Mouse (Mus musculus): ENCODE measurements around the gene Cbfa2t3.

The Cbfa2t3 gene

DNA sequence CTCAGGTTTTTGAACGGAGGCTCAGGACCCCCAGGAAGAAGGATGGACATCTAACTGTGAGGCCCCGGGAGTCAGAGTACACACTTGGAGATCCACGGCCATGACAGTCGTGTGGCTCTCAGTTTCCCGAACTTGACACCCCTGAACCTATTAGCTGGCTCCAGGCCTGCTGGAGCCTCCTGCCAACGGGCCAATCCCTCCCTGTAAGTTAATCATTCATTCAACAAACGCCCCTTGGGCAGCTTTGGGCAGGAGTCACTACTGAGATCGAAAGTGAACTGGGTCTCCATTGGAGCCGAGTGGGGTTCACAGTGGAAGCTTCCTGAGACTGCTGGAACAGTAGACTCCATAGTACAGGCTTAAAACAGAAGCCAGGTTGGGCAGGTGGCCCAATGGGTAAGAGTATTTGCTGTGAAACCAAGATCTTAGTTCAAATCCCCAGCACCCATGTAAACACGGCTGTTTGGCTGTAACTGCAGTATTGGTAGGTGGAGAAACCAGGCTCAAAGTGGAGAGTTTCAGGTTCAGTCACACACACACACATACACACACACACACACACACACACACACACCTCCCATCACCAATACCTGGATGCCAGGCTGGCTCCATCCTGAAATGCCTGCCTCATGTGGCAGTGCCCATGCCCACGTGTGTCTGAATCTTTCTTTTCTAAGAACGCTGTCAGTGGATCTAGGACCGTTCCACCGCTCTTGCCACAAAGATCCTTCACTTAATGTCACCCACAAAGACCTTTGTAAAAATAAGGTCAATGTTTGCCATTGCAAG is 20.0 kb upstream of the Cbfa2t3 start:
- no peak for DNase-seq (ENCODE audit: low spot score)

DNA sequence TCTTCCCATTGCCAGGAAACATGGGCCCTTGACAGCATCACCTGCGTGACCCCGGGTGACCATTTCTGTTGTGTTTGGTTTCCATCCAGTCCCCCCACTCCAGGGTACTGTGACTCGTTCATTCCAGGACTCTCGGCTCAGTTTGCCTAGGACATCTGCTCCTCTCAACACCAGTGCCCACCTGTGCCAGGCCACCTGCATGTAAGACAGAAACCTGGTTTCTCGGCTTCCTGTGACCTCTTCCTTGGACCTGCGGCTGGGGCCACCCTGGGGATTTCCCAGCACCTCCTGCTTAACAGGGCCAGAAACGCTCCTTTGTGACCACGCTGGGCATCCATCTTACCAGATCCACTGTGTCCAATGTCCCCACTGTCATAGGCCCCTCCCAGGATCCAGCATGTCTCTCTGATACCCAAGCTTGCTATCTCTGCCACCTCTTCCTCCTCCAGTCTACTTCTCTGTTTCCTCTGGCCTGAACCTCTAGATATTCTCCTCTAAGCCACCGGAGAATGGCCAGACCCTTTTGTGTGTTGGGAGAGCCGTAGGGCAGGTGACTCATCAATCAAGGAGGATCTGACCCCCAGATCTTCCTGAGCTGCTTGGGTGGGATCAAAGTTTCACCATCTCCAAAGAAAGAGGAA is 19.1 kb upstream of the Cbfa2t3 start:
- no peak for DNase-seq (ENCODE audit: low spot score)

DNA sequence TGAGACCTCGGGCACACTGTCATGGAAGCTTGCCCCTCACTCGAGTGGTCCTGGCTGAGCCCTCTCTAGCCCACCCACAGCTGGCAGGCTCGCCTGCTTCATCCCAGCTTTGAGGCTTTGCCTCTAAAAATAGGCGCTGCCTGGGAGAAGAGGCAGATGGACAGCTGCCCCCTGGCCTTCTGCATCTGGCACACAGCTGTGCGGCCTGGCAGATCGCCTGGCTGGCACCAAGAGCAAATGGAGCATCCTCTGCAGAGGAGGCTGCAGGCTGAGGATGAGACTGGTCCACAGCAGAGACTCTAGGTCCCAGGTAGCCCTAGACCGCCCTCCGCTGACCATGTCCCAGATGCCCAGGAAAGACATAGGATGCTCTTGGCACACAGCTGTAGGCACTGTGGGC is 17.7 kb upstream of the Cbfa2t3 start:
- DNase-seq (ENCODE audit: low spot score), result no peak

DNA sequence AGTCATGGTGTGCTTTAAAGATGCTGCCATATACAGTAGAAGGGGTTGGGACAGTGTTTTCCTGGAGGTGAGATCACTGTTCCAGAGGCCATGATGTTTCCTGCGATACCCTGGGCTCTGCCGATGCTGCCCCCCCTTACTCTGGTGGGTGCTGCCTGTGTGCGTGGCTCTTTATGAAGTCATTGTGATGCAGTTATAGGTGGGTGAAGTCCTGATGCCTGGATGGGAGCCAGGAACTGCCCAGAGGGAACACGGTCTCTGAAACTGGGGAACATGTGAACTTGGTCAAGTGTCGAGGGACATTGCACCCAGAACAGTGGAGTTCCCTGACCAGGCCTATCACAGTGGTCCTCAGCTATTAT is 14.2 kb upstream of the Cbfa2t3 start:
- DNase-seq (ENCODE audit: low spot score), result no peak

DNA sequence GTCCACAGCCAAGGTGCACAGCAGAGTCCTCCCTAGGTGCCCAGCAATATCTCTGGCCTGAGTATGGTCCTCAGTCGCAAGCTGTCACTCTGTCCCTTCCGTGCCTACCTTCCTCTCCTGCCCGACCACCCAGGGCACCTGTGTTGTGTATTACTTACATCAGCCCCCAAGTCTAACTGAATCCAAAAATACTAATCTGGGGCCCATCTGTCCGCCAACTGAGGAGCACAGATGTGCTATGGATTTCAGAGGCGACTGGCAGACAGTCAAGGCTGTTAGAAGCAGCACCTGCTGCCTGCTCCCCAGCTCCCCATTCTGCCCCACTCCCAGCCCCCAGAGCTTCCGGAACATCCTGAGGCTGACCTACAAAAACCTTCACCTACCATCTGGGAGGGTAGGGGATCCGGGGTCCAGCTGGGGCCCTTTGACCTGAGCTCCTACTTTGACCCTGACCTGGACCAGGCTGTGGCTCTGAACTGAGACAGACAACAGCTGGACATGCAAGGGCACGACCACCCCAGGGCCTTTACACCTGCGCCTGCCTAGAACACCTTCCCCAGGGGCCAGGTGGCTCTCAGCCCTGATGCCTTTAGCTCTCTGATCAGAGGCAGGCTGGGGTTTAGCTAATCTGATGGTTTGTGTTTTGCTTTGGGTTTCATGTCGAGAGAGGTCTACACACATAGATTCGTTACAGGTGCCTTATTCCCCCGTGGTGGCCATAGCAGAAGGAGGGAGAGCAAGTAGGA is 13.7 kb upstream of the Cbfa2t3 start:
- DNase-seq (ENCODE audit: low spot score), result no peak

DNA sequence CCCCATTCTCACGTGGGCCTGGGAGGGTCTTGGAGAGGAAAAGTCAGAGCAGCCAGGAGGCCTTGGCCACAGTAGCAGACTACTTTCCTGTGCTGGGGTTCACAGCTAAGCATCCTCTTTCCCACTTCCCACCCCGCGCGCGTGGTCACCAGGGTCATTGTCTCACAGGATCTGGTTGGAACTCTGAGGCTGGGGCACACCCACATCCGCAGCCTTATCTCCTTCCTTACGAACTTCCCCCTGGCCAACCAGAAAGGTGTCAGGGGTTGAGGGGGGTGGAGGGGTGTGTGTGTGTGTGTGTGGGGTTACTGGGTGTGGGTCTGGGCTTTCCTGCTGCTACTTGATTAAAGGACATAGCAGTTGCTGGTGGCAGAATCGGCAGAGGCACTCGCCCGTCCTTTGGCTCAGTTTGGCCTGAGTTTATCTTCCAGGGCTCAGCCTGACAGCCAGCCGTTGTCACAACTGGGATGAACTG is 13.0 kb upstream of the Cbfa2t3 start:
- no peak for DNase-seq (ENCODE audit: low spot score)

DNA sequence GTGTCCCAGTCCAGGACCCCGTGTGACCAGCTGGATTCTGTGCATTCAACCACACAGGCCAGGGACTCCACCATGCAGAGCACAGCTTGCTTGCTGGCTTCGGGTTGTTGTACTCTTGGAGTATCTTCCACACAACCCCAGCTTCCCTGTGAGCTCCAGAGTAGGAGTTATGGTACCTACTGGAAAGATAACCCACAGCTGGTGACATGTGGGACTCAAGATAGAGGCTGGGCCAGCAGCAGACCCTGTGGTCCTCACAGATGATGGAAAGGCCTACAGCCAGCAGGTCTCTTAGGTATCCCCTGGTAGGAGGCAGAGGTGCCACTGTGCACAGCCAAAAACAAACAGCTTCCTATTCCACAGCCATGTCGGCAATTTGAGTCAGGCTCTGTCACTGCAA is 12.6 kb upstream of the Cbfa2t3 start:
- no peak for DNase-seq (ENCODE audit: low spot score)

DNA sequence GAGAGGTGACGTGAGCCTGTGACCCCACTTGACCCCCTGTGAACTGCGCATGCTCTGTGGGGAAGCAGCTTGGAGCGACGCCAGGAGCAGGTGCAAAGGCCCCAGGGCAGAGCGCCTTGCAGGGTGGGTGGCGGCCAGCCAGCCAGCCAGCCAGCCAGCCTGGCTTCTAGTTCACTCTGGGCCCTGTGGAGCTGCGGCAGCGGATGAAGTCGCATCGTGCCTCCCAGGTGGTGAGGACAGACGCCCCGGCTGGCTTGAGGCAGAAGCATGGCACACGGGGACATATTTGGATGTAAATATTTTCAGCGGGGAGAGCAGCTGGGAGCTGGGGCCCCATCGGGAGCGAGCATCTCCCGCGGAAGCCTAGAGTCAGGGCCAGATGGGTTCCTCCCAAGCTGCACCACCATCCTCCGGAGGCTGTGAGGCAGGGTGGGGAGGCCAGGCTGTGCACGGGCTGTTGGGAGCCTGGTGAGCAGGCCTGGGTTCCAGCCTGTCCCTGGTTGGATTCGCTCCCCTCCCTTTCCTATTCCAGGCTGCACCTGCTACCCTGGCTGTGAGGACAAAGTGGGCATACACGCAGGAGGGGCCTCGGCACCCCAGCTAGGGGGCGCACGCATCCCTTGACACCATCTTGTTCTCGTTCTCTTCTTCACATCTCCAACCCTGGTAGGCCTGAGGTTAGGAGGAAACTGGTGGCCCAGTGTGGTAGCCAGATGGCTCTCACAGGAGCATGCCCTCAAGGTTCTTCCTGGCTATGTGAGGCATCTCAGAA is 10.6 kb upstream of the Cbfa2t3 start:
- DNase-seq (ENCODE audit: low spot score), result no peak

DNA sequence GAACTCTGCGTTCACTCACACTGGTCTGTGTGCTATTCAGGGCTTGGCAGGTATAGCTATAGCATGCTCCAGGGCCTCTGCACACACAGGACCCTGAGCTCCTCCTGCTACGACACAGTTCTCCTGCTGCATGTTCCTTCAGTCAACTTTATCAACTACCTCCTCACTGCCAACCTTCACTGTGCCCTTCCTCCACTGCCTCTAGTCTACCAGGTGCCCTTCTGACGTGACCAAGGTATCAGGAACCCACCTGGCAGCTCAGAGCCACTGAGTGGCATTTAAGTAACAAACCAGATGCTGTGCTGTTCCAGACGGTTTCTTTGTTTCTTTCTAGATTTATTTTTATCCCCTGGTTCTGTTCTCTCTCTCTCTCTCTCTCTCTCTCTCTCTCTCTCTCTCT is 8.3 kb upstream of the Cbfa2t3 start:
- no peak for DNase-seq (ENCODE audit: low spot score)

DNA sequence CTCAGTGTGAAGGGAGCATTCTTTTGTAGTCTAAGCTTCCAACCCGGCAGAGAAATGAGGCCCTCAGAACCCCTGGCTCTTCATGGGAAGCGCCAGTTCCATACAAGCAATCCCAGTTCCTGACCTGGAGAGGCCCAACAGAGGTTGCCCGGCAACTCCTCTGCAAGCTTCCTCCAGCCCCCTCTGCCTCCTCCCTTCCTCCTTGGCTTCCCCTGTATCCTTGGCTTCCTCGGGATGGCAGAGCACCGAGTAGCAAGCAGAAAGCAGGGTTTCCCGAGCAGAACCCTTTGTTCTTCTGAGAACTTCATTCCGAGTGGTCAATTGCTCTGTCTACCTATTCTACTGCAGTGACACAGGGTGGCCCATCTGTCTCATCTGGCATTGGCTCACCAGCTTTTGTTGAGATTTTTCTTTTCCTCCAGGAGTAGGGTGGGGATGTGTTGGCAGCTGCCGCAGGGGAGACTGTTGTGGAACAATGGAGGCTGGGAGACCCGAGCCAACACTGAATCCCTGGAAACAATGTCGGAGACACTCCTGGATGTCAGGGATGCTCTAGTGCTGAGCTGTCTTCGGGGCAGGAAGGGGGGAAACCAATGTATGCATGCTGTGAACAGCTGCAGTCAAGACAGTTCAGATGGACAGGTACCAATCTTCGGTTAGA is 7.1 kb upstream of the Cbfa2t3 start:
- no peak for DNase-seq (ENCODE audit: low spot score)

DNA sequence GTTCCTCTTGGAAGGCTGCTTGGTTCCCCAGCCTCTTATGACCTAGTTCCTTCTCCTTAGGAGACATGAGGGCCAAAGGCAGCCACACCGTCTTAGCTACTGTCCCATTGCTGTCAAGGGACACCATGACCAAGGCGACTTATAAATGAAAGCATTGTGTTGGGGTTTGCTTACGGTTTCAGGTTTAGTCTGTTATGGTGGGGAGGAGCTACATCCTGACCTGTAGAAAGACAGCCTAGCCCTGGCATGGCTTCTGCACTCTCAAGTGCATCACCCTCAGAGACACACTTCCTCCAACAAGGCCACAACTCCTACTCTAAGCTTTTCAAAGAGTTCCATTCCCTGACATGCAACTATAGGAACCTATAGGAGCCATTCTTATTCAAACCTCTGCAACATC is 5.7 kb upstream of the Cbfa2t3 start:
- DNase-seq (ENCODE audit: low spot score), result no peak

DNA sequence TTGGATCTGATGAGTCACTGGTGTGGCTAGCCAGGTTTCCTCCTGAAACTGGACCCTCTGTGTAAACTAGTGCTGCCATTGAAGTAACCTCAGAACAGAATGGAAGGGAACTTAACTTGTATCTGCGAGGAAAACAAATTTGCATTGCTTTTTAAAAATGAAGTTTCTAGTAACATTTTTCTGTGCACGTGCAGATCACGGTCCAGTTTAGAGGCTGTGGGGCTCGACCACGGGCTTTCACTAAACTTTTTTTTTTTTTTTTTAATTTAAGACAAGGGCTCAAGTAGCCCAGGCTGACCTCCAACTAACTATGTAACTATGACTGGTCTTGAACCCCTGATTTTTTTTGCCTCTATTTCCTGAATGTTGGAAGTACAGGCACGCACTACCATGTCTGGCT is 4.0 kb upstream of the Cbfa2t3 start:
- DNase-seq (ENCODE audit: low spot score), result no peak

DNA sequence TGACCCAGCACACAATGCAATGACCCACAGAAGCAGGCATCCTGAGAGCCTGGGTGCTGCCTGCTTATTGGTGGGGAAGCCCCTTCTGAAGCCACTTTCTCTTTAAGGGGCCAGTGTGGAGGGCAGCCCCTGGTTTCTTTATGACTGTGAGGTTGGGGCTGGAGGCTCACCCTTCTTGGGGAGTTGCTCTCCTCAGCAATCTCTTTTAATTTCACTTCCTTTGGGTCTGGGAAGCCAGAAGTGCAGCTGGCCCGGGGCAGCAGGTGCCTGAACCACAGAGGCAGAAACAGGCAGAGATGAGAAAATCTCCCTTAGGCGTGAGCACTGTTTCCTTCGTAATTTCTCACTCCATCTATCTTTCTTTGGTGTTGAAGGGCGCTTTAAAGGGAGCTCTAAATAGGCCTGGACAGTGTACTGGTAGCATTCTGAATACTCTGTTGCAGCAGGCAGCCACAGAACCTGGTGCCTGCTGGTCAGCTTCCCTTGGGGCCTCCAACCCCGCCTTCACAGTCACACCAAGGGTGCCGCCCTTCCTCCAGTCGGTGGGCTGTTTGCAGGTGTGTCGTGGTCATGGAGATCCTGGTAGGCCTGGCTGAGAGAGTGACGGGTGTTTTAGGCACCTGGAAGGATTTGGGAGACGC is 3.5 kb upstream of the Cbfa2t3 start:
- DNase-seq (ENCODE audit: low spot score), result no peak

DNA sequence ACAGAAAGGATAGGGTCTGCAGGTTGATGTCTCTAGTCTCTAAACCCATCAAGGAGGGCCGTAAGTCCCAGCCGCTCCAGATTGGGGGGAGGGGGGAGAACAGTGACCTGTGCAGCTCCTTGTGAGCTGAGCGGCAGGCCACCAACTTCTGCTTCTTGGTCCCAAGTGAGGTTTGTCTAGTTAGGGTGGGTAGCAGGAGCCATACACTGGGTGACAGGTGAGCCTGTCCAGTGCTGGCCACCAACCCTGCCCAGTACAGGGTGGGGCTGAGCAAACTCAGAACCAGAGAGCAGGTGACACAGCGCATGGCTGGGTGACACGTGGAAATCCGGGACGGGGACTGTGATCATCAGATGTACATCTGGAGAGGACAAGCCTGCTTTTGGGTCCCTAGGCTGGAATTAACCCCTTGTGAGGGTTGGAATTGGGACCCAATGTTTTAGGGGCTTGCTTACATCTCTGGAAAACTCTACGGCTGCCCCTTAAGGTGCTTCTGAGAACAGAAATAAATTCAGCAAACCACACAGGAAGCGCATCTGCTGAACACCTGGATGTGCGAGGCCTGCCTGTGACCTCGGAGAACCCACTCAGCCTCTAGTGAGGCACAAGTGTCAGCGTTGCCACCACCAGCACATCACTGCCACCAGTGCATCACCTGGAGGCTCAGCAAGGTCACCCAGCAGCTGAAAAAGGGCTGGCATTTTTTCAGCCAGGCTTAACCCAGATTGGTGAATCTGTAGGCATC is 2.7 kb upstream of the Cbfa2t3 start:
- DNase-seq (ENCODE audit: low spot score), result no peak

DNA sequence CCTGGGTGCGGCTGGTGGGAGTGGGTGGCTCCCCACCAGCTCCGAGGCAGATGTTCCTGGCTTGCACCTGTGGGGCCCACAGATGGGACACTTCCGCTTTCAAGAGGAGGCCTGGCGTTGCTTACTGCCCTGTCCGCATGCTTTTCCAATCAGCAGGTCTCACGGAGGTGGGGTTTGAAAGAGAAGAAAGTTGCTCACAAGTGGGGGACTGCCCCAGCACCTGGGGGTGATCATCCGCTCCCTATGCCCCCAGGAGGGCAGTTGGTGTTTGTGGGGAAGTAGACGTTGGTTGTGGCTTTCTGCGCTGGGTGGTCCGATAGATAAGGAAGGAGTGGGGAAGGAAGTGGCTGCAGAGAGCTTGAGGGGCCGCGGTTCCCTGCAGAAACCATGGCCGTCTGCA is 1.7 kb upstream of the Cbfa2t3 start:
- DNase-seq (ENCODE audit: low spot score), result no peak

DNA sequence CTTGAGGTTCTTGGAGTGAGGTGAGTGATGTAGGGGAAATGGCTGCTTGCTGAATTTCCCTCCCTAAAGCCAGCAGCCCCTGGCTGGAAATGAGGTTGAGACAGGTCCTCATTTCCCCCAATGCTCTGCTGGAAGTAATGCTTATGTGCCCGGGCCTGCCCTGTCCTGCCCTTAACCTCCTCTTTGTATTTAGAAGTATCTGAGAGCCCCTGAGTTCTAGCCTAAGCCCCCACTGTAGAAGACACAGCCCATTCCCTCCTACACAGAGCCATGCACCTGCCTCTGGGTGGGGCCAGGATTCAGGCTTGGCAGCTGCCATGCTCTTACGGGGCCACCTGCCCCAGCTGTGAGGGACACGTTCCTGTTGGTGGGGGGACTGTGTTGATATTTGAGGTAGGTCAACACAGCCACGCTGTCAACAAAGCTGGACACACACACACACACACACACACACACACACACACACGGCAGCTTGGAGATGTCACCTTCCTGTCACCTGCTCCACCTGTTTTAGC is 598 bp downstream of the Cbfa2t3 start:
- no peak for DNase-seq (ENCODE audit: low spot score)

DNA sequence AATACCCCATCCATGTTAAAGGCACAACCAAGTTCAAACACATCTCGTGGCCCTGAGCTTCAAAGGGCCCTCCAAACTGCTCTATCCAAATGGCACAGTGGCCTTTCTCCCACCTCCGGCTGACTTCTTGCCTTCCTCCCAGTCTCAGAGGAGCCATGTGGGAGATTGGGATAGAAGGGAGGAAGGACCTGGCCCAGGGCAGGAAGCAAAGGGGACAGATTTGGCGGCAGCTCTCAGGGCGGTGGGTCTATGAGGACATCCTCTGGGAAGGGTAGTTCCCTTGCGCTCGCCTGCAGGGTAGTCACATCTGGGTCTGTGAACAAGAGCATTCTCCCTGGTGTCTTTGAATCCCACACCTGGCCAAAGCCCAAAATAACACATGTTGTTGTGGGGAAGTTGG is 1.3 kb downstream of the Cbfa2t3 start:
- no peak for DNase-seq (ENCODE audit: low spot score)

DNA sequence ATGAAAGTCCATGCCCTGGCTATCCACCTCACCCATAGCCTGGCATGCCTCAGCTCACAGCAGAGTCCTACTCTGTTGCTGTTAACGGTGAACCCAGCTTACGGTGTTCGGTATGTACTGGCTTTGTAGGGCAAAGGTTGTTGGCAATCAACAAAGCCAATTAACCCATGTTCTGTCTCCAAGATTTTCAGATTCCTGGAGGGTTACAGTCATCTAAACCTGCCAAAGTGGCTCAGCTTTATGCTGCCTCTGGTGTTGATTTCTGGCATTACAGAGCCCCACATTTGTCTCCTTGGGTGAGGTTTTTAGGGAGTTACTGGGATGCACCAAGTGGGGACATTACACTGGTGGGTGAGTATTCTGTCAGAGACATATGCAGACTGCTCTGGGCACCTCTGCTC is 1.7 kb downstream of the Cbfa2t3 start:
- no peak for DNase-seq (ENCODE audit: low spot score)

DNA sequence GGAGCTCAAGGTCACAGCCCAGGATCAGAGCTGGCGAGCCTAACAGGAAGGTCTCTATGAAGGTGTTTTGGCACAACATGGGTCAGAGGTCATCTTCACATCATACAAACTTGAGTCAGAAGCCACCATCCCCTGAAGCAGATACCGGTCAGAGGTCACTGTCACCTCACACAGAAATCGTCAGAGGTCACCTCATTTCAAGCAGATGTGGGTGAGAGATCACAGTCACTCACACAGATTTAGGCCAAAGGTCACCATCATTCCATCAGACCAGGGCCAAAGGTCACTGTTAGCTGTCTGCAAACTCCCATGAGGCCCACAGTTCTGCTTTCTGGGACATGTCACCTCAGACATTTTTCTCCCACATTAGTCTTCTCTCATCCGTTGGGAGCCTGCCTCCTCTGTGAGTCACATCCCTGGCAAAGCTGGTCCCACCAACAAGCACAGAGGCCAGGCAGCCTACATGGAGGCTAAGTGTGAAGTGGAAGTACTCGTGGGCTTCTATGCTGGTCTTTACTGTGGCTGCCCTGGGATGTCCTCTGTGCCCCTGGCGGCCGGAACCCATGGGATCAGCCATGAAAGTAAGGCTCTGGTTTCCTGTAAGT is 3.4 kb downstream of the Cbfa2t3 start:
- no peak for DNase-seq (ENCODE audit: low spot score)

DNA sequence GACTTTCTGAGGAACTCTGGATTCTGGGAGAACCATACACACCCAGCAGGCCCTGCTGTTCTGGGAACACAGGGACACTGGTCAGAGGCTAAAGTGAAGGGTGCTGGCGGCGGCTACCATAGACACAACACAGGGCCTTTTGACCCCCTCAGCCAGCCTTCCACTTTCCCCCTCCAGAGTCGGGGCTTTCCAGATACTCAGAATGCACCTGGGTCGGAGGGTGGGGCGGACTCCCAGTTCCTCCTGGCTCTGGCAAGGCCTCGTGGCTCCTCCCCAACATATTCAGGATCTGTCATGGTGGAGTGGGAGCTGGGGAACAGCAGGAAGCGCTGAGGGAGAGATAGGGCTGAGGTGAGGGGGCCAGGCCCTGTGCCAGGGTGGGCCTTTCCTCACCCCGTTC is 6.8 kb downstream of the Cbfa2t3 start:
- no peak for DNase-seq (ENCODE audit: low spot score)
